In genomic region chr7:16048675-16049575, GRCm38 (mm10) we compare ENCODE assay signal across 8 mouse cellular contexts. TPM values are rescaled to one million over a fixed set of nuclear protein-coding genes. Genes with fewer than 3 reads are reported as not detected.
DNase-seq lines count a peak whose midpoint lies in the region; ATAC-seq and TF ChIP-seq lines count a peak whose summit lies in the region.

No protein-coding gene starts in this region.

- H3K9me3 ChIP-seq in lung, embryonic 16.5 days (ENCODE audit: control insufficient read depth, low read length), result no peaks in the 10 kb centered on the region
- H3K9me3 ChIP-seq in midbrain, embryonic 16.5 days (replicated peaks; ENCODE audit: control insufficient read depth, low read length, poor library complexity, severe bottlenecking), result no peaks in the 10 kb centered on the region

- no peak for DNase-seq in lung, postnatal 36 days
- no peak for DNase-seq in Patski (ENCODE audit: low read depth, low spot score)
- DNase-seq in kidney, postnatal 10 days, result peak; percentile 57
- no peak for DNase-seq in gastrocnemius, postnatal 36 days
- DNase-seq in cerebellum, postnatal 36 days, result no peak

- intact Hi-C loops in gastrocnemius, postnatal 36 days (cut with DNase I), result no loop called here

- peak overlapping the region; percentile 63 for H3K4me3 ChIP-seq in lung, embryonic 16.5 days (ENCODE audit: low read length)
- H3K4me3 ChIP-seq in embryonic fibroblast, embryonic 13.5 days (ENCODE audit: insufficient read depth, low read length), result peak overlapping the region; percentile 76
- H3K4me3 ChIP-seq in midbrain, embryonic 16.5 days (ENCODE audit: low read depth, low read length), result peak overlapping the region; percentile 73

- 6% methylated on average over 36 of the region's 36 CpGs for WGBS in lung, embryonic 16.5 days
- 9% methylated on average over 36 of the region's 36 CpGs for WGBS in midbrain, embryonic 16.5 days

- no peaks in the 10 kb centered on the region for H3K36me3 ChIP-seq in lung, embryonic 16.5 days (ENCODE audit: control insufficient read depth, insufficient read depth, low read length)
- H3K36me3 ChIP-seq in midbrain, embryonic 16.5 days (ENCODE audit: control insufficient read depth, insufficient read depth, low read length), result no peaks in the 10 kb centered on the region

- H3K9ac ChIP-seq in lung, embryonic 16.5 days (ENCODE audit: low read length), result peak overlapping the region; percentile 90
- peak overlapping the region; percentile 70 for H3K9ac ChIP-seq in midbrain, embryonic 16.5 days (ENCODE audit: low read depth, low read length)

- no peak for TF ChIP-seq CTCF in Patski (IDR thresholded peaks at IDR 0.05)
- TF ChIP-seq CTCF in embryonic fibroblast, embryonic 13.5 days (IDR thresholded peaks at IDR 0.05; ENCODE audit: borderline replicate concordance, insufficient read depth, low read length), result no peak

- in situ Hi-C loops in Patski (cut with MboI; ENCODE audit: low pct_unique_long_range_greater_than_20kb), result loop anchor here (5.0 kb wide), 1 partner anchor 67 kb away; no protein-coding TSS in a partner anchor

- H3K4me2 ChIP-seq in lung, embryonic 16.5 days (ENCODE audit: low read depth, low read length), result peak overlapping the region; percentile 77
- H3K4me2 ChIP-seq in midbrain, embryonic 16.5 days (ENCODE audit: low read length), result peak overlapping the region; percentile 85

- TF ChIP-seq POLR2A in embryonic fibroblast, embryonic 13.5 days (IDR thresholded peaks at IDR 0.05; ENCODE audit: low read depth, low read length), result no peak

- H3K4me1 ChIP-seq in lung, embryonic 16.5 days (replicated peaks; ENCODE audit: control insufficient read depth, insufficient read depth, low read length), result peaks cover 43% of the 10 kb centered on the region
- H3K4me1 ChIP-seq in embryonic fibroblast, embryonic 13.5 days (ENCODE audit: control insufficient read depth, insufficient read depth, low read length), result peaks cover 12% of the 10 kb centered on the region
- peaks cover 41% of the 10 kb centered on the region for H3K4me1 ChIP-seq in midbrain, embryonic 16.5 days (ENCODE audit: control insufficient read depth, insufficient read depth, low read length)

- H3K27me3 ChIP-seq in lung, embryonic 16.5 days (ENCODE audit: control insufficient read depth, insufficient read depth, low read depth, low read length), result no peaks in the 10 kb centered on the region
- no peaks in the 10 kb centered on the region for H3K27me3 ChIP-seq in Patski
- H3K27me3 ChIP-seq in midbrain, embryonic 16.5 days (ENCODE audit: control insufficient read depth, insufficient read depth, low read depth, low read length), result no peaks in the 10 kb centered on the region

- H3K27ac ChIP-seq in lung, embryonic 16.5 days (ENCODE audit: low read length), result peak overlapping the region; percentile 84
- H3K27ac ChIP-seq in embryonic fibroblast, embryonic 13.5 days (ENCODE audit: insufficient read depth, low read length), result peak overlapping the region; percentile 48
- H3K27ac ChIP-seq in midbrain, embryonic 16.5 days (ENCODE audit: low read length), result peak overlapping the region; percentile 99

- ATAC-seq in lung, embryonic 16.5 days (ENCODE audit: low read depth), result no peak
- peak; percentile 5 for ATAC-seq in Patski
- no peak; the same call in 1 of the 2 replicates for ATAC-seq in midbrain, embryonic 16.5 days

- CTCF ChIA-PET in Patski (lab: Charles Lee), result interaction anchor here (1.1 to 5.6 kb wide), 2 partner anchors 65 to 75 kb away, joined by 4 to 84 read pairs; no protein-coding TSS in a partner anchor

- POLR2A ChIA-PET in Patski (lab: Charles Lee), result interaction anchor here (1.0 kb wide), 1 partner anchor 61 kb away, joined by 3 read pairs; no protein-coding TSS in a partner anchor

RNA-seq across cellular contexts. Expression of gene Bicra, which starts 1.2 kb away (rescaled TPM):
- 5.9 TPM in 2 replicates for polyA plus RNA-seq in lung, embryonic 16.5 days (2015; fragmentation: Nextera tagmentation; extraction: Ambion mirVana)
- 10.8 TPM for polyA plus RNA-seq in Patski (2021)
- 10.8 and 12.1 TPM in 2 replicates for polyA plus RNA-seq in embryonic fibroblast, embryonic 13.5 days (2011; ENCODE audit: insufficient read length, low read depth, missing spikeins)
- 5.9 and 7.7 TPM in 2 replicates for polyA plus RNA-seq in midbrain, embryonic 16.5 days (2015; fragmentation: Nextera tagmentation; extraction: Ambion mirVana)
- total RNA-seq in gastrocnemius, postnatal 36 days (2021), result 1 to 10 TPM; 4.5 to 6.6 TPM

RNA-seq across cellular contexts. Expression of gene Zfp541, which starts 12.7 kb away (rescaled TPM):
- polyA plus RNA-seq in lung, embryonic 16.5 days (2015; fragmentation: Nextera tagmentation; extraction: Ambion mirVana), result 0.06 TPM in 1 of 2 replicates, not detected in the other
- 0.01 TPM for polyA plus RNA-seq in Patski (2021)
- not detected in 2 replicates for polyA plus RNA-seq in embryonic fibroblast, embryonic 13.5 days (2011; ENCODE audit: insufficient read length, low read depth, missing spikeins)
- 0.14 and 0.15 TPM in 2 replicates for polyA plus RNA-seq in midbrain, embryonic 16.5 days (2015; fragmentation: Nextera tagmentation; extraction: Ambion mirVana)
- not detected for total RNA-seq in gastrocnemius, postnatal 36 days (2021)

RNA-seq across cellular contexts. Expression of gene Napa, which starts 49.3 kb away (rescaled TPM):
- polyA plus RNA-seq in lung, embryonic 16.5 days (2015; fragmentation: Nextera tagmentation; extraction: Ambion mirVana), result 167 and 202 TPM in 2 replicates
- polyA plus RNA-seq in Patski (2021), result 178 TPM
- polyA plus RNA-seq in embryonic fibroblast, embryonic 13.5 days (2011; ENCODE audit: insufficient read length, low read depth, missing spikeins), result 150 and 185 TPM in 2 replicates
- 218 and 245 TPM in 2 replicates for polyA plus RNA-seq in midbrain, embryonic 16.5 days (2015; fragmentation: Nextera tagmentation; extraction: Ambion mirVana)
- total RNA-seq in gastrocnemius, postnatal 36 days (2021), result 100 to 1,000 TPM in 1 of 2 experiments, 10 to 100 TPM in 1; 92.4 to 109 TPM

Comparison
In these comparisons a context has a peak if more than half of its experiments do, and no peak if none do; other contexts are left out.
1. H3K27ac ChIP-seq: peak in every context shown above with its lines; median percentile 99 in midbrain, embryonic 16.5 days; 84 in lung, embryonic 16.5 days; 48 in embryonic fibroblast, embryonic 13.5 days.